Mouse (Mus musculus) forebrain, postnatal 0 days (tissue): ENCODE data around the gene Gch1. TPM values are rescaled to one million over a fixed set of nuclear protein-coding genes. Genes with fewer than 3 reads are reported as not detected.
A peak's percentile ranks its signal among the peaks of the same experiment; 100 is the strongest.

ENCODE experiments used
- ATAC-seq: fragments of 200-750 bp; cut with Nextera tagmentation; 2 replicates; pipeline ENCODE4 v1.8.0; 2017; ENCODE audit warnings: mild to moderate bottlenecking, moderate library complexity
- DNase-seq: peaks from one replicate; pipeline ENCODE4 v3.0.0-alpha.2; 2015
- H3K27ac ChIP-seq: fragments of 300-500 bp; sonication (generic); 2 replicates; pipeline ENCODE4 v1.5.1; 2014; ENCODE audit warnings: low read depth, mild to moderate bottlenecking, antibody characterized with exemption, low read length, moderate library complexity, mixed read lengths
- H3K27me3 ChIP-seq: fragments of 300-500 bp; sonication (generic); 2 replicates; pipeline ENCODE4 v1.6.1; 2014; ENCODE audit warnings: mild to moderate bottlenecking, low read length, mixed read lengths; ENCODE audit not compliant: insufficient read depth
- H3K36me3 ChIP-seq: fragments of 300-500 bp; sonication (generic); 2 replicates; pipeline ENCODE4 v1.6.1; 2014; ENCODE audit warnings: mild to moderate bottlenecking, moderate library complexity; ENCODE audit not compliant: insufficient read depth
- H3K4me1 ChIP-seq: fragments of 300-500 bp; sonication (generic); 2 replicates; pipeline ENCODE4 v1.6.1; 2014; ENCODE audit warnings: antibody characterized with exemption; ENCODE audit not compliant: insufficient read depth
- H3K4me2 ChIP-seq: fragments of 300-500 bp; sonication (generic); 2 replicates; pipeline ENCODE4 v1.6.1; 2014; ENCODE audit warnings: low read depth, mild to moderate bottlenecking, moderate library complexity
- H3K4me3 ChIP-seq: fragments of 300-500 bp; sonication (generic); 2 replicates; pipeline ENCODE4 v1.5.1; 2014; ENCODE audit warnings: low read depth, low read length, mixed read lengths
- H3K9ac ChIP-seq: fragments of 300-500 bp; sonication (generic); 2 replicates; pipeline ENCODE4 v1.6.1; 2014; ENCODE audit warnings: mild to moderate bottlenecking
- H3K9me3 ChIP-seq: fragments of 300-500 bp; sonication (generic); 2 replicates; pipeline ENCODE4 v1.6.1; 2016; ENCODE audit warnings: low read length
- CTCF ChIP-seq: sonication (generic); IDR thresholded peaks from 2 replicates; pipeline ENCODE4 v1.5.1; 2016; ENCODE audit warnings: antibody characterized with exemption, control low read depth, low read depth
- WGBS: fragments of 180-500 bp; shearing (Covaris S2); extraction: QIAGEN DNeasy Blood & Tissue Kit; methylation state at CpG from one replicate; pipeline ENCODE4 v1.1.7; 2014; 5-methylcytosine and 5-hydroxymethylcytosine counted together
- polyA plus RNA-seq: library from polyadenylated mRNA; unstranded; fragments of >200 nt; fragmentation: Nextera tagmentation; extraction: Ambion mirVana; gene quantifications from 2 replicates; pipeline ENCODE4 v1.2.1, GENCODE M21; 2015
- total RNA-seq: library from RNA; depleted of rRNA; stranded (reverse); fragments of >200 nt; gene quantifications from 2 replicates; pipeline ENCODE4 v1.2.3, GENCODE M21; 2014; rRNA removed

Gch1 gene
- total RNA-seq: 3.7 and 3.8 TPM in 2 replicates
- polyA plus RNA-seq: 1.5 and 1.7 TPM in 2 replicates

DNA sequence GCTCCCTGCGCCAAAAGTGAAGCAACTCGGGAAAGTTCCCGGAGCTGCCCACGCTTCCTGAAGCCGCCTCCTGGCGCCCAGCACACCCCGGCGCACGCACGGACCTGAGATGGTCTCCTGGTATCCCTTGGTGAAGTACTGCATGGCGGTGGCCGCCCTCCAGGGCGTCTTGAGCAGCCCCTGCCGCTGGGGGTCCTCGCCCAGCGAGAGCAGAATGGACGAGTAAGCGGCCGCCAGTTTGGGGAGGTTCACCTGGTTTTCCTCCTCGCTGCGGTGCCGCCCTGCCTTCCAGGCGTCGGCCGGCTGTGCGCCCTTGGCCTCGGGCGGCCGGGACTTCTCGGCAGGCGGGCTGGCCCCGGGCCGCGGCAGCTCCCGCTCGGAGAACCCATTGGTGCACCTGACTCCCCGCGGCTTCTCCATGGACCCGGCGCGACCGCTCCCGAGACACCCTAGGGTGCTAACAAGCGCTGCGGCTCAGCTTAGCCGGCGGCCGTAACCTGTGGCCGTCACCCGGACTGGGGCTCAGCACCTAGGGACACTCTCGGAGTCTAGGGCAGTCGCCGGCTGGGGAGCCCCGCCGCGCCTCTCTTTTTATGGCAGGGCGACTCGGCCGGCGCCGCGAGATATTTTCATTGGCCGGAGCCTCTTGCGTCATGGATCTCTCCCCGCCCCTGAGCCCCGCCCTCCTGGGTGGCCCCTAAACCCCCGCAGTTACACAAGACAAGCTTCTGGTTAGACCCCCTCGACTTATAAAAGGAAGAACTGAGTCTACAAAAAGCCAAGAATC is at the start of gene Gch1:
Gene Gch1 (minus strand): TSS at position 566 of the 787 bp plus-strand sequence.
- H3K9ac ChIP-seq: peak within 1 kb of the TSS; percentile 50
- no peak within 1 kb of the TSS for H3K27ac ChIP-seq
- ATAC-seq (peak; percentile 86), DNase-seq (peak; percentile 71)
- H3K27me3 ChIP-seq: peaks cover 18% of the 10 kb centered on the region
- under 1% methylated on average over 68 of the region's 68 CpGs for WGBS
- H3K4me3 ChIP-seq: peak within 1 kb of the TSS; percentile 63
- TF ChIP-seq CTCF: peak; percentile 49
- peaks cover 5% of the 10 kb centered on the region for H3K4me1 ChIP-seq
- peak within 1 kb of the TSS; percentile 99 for H3K4me2 ChIP-seq
- no peaks in the 10 kb centered on the region for H3K9me3 ChIP-seq
- no peaks in the 10 kb centered on the region for H3K36me3 ChIP-seq

DNA sequence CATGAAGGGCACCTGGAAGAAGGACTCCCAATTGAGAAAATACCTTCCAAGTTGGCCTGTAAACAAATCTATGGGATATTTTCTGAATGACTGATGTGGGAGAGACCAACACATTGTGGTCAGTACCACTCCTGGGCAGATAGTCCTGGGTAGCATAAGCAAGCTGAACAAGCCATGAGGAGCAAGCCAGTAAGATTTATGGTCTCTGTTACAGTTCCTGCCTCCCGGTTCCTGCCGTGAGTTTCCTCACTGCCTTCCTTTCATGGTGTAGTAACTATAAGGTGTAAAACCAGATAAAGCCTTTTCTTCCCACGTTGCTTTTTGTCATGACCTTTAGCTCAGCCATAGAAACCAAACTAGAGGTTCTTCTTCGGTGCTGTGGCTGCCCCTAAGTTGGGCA is 48.1 kb upstream of the Gch1 start:
- no peaks in the 10 kb centered on the region for H3K4me1 ChIP-seq
- H3K4me3 ChIP-seq: no peak overlapping the region
- WGBS: 89% methylated on average over 4 of the region's 4 CpGs

DNA sequence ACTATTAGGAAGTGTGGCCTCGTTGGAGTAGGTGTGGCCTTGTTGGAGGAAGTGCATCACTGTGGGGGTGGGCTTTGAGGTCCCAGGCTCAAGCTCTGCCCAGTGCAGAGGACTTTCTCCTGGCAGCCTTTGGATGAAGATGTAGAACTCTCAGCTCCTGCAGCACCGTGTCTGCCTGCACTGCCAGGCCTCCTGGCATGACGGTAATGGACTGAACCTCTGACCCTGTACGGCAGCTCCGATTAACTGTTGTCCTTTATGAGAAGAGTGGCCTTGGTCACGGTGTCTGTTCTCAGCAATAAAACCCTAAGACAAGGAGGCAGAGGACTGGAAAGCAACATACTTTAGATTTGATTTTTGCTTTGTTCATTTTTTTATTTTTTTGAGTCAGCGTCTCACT is 47.3 kb upstream of the Gch1 start:
- Histone ChIP-seq H3K36me3 (no peaks in the 10 kb centered on the region), H3K9ac (no peak overlapping the region), H3K4me1 (no peaks in the 10 kb centered on the region), H3K4me2 (no peak overlapping the region), H3K9me3 (no peaks in the 10 kb centered on the region; the same call in 1 of the 2 replicates), H3K27me3 (no peaks in the 10 kb centered on the region), H3K4me3 (no peak overlapping the region), H3K27ac (no peak overlapping the region)
- DNase-seq (no peak), ATAC-seq (no peak)
- no peak for TF ChIP-seq CTCF
- WGBS: 95% methylated on average over 7 of the region's 7 CpGs

More for the DNA sequence above, 48.1 kb upstream of the Gch1 start:
- DNase-seq: no peak
- ATAC-seq: no peak
- H3K9me3 ChIP-seq: no peaks in the 10 kb centered on the region
- no peak overlapping the region for H3K9ac ChIP-seq
- H3K4me2 ChIP-seq: no peak overlapping the region
- no peaks in the 10 kb centered on the region for H3K36me3 ChIP-seq
- no peaks in the 10 kb centered on the region for H3K27me3 ChIP-seq
- TF ChIP-seq CTCF: no peak
- no peak overlapping the region for H3K27ac ChIP-seq

DNA sequence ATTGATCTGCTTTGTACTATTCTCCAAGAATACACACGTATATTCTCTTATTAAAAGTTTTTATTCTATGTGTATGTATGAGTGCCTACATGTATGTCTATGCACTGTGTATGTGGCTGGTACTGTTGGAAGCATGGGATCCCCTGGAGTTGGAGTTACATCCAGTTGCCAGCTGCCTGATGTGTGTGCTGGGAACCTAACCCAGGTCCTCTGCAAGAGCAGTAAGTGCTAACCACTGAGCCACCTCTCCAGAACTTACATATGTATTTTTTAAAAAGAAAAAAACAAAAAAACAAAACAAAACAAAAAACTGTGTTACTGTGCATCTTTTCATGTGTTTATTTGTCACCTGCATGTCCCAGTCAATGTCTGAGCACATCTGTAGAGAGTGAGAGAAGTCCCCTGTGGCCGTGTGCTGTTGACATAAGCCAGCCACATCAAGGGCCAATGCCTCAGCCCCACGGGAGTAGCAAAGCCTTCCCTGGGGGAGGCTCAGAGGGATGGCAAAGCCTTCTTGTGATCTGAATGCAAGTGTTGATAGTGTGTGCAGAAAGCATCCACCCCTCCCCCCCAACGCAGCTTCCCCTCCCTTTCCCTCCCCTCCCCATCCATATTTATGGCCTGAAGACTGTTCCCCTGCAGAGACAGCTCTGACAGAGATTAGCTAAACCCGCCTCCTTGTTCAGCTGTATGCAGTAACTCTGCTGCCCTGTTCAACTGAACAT is 45.5 kb upstream of the Gch1 start:
- no peak for TF ChIP-seq CTCF
- ATAC-seq (no peak), DNase-seq (no peak)
- no peaks in the 10 kb centered on the region; the same call in 1 of the 2 replicates for H3K9me3 ChIP-seq
- H3K27me3 ChIP-seq: no peaks in the 10 kb centered on the region
- no peak overlapping the region for H3K4me2 ChIP-seq
- 75% methylated on average over 5 of the region's 5 CpGs for WGBS
- H3K4me3 ChIP-seq: no peak overlapping the region
- no peaks in the 10 kb centered on the region for H3K4me1 ChIP-seq
- no peaks in the 10 kb centered on the region for H3K36me3 ChIP-seq
- no peak overlapping the region for H3K27ac ChIP-seq
- no peak overlapping the region for H3K9ac ChIP-seq

DNA sequence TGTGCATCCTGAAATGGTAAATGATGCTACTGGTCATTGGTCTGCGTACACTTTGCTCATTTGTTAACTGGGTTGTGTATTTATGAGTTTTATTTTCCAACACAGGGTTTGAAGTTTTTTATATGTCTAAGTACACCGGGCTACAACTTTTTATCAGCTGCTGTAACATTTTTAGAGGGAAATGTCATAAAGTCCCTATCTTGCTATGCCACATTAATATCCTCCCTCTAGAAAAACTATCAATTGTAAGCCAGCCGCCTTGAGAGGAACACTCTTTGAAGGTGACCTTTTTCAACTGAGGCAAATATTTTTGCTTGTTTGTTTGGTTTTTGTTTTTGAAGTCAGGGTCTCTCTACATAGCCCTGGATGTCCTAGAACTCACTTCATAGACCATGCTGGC is 44.8 kb upstream of the Gch1 start:
- Histone ChIP-seq H3K27me3 (no peaks in the 10 kb centered on the region), H3K4me1 (no peaks in the 10 kb centered on the region), H3K4me2 (no peak overlapping the region), H3K4me3 (no peak overlapping the region), H3K27ac (no peak overlapping the region), H3K36me3 (no peaks in the 10 kb centered on the region), H3K9ac (no peak overlapping the region), H3K9me3 (no peaks in the 10 kb centered on the region; the same call in 1 of the 2 replicates)
- 93% methylated on average over 3 of the region's 3 CpGs for WGBS
- DNase-seq (no peak), ATAC-seq (no peak)
- no peak for TF ChIP-seq CTCF

DNA sequence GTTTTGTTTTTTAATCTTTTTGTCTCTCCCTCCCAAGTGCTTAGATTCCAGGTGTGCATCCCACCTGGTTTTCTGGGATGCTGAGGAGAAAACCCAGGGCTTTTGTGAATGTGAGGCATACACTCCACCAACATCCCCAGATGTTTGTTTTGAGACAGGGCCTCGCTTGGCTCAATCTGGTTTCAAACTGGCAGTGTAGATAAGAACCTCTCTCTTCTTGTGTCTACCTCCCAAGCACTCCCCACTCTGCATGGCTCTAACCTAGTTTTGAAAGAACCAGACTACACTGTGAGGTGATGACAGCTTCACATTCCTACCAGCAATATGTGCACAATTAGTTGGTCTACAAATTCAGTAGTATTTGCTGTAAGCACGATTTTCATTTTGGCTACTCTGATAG is 44.4 kb upstream of the Gch1 start:
- no peak overlapping the region for H3K4me2 ChIP-seq
- no peaks in the 10 kb centered on the region for H3K4me1 ChIP-seq
- H3K9me3 ChIP-seq: no peaks in the 10 kb centered on the region; the same call in 1 of the 2 replicates
- ATAC-seq (no peak), DNase-seq (no peak)
- no peak overlapping the region for H3K9ac ChIP-seq
- TF ChIP-seq CTCF: no peak
- H3K36me3 ChIP-seq: no peaks in the 10 kb centered on the region
- no peak overlapping the region for H3K4me3 ChIP-seq
- H3K27ac ChIP-seq: no peak overlapping the region
- WGBS: 79% methylated on average over 2 of the region's 2 CpGs
- no peaks in the 10 kb centered on the region for H3K27me3 ChIP-seq
